Mouse (Mus musculus) neural tube, embryonic 11.5 days (tissue): ENCODE results near the gene Ly6g6e. TPM values are rescaled to one million over a fixed set of nuclear protein-coding genes. Genes with fewer than 3 reads are reported as not detected.
A peak's percentile ranks its signal among the peaks of the same experiment; 100 is the strongest.
"Not testable (repeated sequence)": the region's sequence is repeated elsewhere in the genome, so short reads cannot be mapped to it uniquely, and the experiment has no call there.

Experiments
- ATAC-seq: fragments of 200-750 bp; cut with Nextera tagmentation; 2 replicates; pipeline ENCODE4 v1.8.0; 2017; ENCODE audit warnings: moderate number of reproducible peaks, mild to moderate bottlenecking, moderate TSS enrichment, moderate library complexity; ENCODE audit not compliant: insufficient read depth, low FRiP score, low TSS enrichment
- DNase-seq: peaks from one replicate; pipeline ENCODE4 v3.0.0-alpha.2; 2015; ENCODE audit warnings: low spot score
- H3K27ac ChIP-seq: fragments of 300-500 bp; sonication (generic); 2 replicates; pipeline ENCODE4 v1.5.1; 2014; ENCODE audit warnings: low read depth, mild to moderate bottlenecking, low read length
- H3K27me3 ChIP-seq: fragments of 300-500 bp; sonication (generic); 2 replicates; pipeline ENCODE4 v1.6.1; 2014; ENCODE audit warnings: mild to moderate bottlenecking, low read length, mixed read lengths; ENCODE audit not compliant: control insufficient read depth, insufficient read depth
- H3K36me3 ChIP-seq: fragments of 300-500 bp; sonication (generic); 2 replicates; pipeline ENCODE4 v1.6.1; 2014; ENCODE audit warnings: mild to moderate bottlenecking, low read length, moderate library complexity, mixed read lengths; ENCODE audit not compliant: control insufficient read depth, insufficient read depth
- H3K4me1 ChIP-seq: fragments of 300-500 bp; sonication (generic); 2 replicates; pipeline ENCODE4 v1.6.1; 2014; ENCODE audit warnings: low read length, mixed read lengths; ENCODE audit not compliant: control insufficient read depth, insufficient read depth
- H3K4me2 ChIP-seq: fragments of 300-500 bp; sonication (generic); 2 replicates; pipeline ENCODE4 v1.6.1; 2014; ENCODE audit warnings: low read depth, mild to moderate bottlenecking, moderate library complexity
- H3K4me3 ChIP-seq: fragments of 300-500 bp; sonication (generic); 2 replicates; pipeline ENCODE4 v1.5.1; 2014; ENCODE audit warnings: low read depth, low read length
- H3K9ac ChIP-seq: fragments of 300-500 bp; sonication (generic); 2 replicates; pipeline ENCODE4 v1.6.1; 2014; ENCODE audit warnings: mild to moderate bottlenecking, low read length
- H3K9me3 ChIP-seq: fragments of 300-500 bp; sonication (generic); 2 replicates; pipeline ENCODE4 v1.6.1; 2016; ENCODE audit warnings: low read length; ENCODE audit not compliant: control insufficient read depth
- WGBS: fragments of 180-500 bp; shearing (Covaris S2); extraction: QIAGEN DNeasy Blood & Tissue Kit; methylation state at CpG from one replicate; pipeline ENCODE4 v1.1.7; 2014; 5-methylcytosine and 5-hydroxymethylcytosine counted together
- polyA plus RNA-seq: library from polyadenylated mRNA; unstranded; fragments of >200 nt; fragmentation: Nextera tagmentation; extraction: Ambion mirVana; gene quantifications from 2 replicates; pipeline ENCODE4 v1.2.1, GENCODE M21; 2014

The Ly6g6e gene
- polyA plus RNA-seq = 0.39 and 0.46 TPM in 2 replicates

GRCm38 (mm10) chr17:35076507-35077176, at the start of gene Ly6g6e:
Gene Ly6g6e, plus strand, starts transcription at chr17:35076902.
- H3K4me3 ChIP-seq = peak within 1 kb of the TSS; percentile 9

DNA sequence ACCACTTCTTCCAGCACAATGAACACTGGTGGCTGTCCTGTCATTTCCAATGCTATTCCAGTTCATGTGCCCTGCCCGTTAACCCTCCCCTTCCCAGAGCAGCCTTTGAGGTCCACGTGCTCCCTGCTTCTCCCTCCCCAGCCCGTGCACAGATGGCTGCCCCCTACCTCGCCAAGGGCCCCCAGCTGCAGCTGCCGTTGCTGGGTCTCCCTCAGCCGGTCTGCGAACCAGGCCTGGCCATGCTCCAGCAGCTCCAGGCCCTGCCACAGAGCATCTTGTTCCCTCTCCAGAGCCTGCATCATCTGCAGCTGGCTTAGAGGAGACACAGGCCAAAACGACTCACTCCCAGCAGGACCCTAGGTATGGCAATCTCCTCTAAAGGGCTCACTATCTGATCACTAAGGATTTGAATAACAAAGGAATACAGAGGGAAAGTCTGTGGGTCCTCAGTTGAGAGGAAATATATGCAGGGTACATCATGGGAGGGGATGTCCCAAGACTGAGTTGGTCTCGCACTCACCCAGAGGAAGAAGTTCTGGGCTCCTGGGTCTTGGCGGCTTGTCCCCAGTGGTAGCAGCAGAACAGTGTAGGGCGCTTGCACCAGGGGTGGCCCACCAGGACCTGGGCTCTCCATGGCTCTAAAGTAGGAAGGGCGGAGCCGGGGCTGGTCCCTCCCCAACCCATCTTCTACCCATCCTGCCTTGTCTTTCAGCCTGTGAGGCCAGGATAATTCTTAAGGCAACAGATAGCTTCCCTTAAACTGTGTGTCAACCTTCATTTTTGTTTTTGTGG, 49.2 kb upstream of the Ly6g6e start, which contains the start of gene Sapcd1:
Sapcd1 (minus strand) TSS at position 740 of the 792 bp plus-strand sequence.
- peak within 1 kb of the TSS; percentile 20; the same call in 1 of the 2 replicates for H3K4me2 ChIP-seq
- H3K27me3 ChIP-seq = no peaks in the 10 kb centered on the region
- H3K4me3 ChIP-seq = no peak within 1 kb of the TSS
- DNase-seq (peak; percentile 41), ATAC-seq (peak; percentile 56; the same call in 1 of the 2 replicates)
- WGBS = 24% methylated on average over 13 of the region's 13 CpGs
- peak within 1 kb of the TSS; percentile 50 for H3K9ac ChIP-seq
- H3K27ac ChIP-seq = peak within 1 kb of the TSS; percentile 53
- H3K36me3 ChIP-seq = no peaks in the 10 kb centered on the region
- peaks cover 2% of the 10 kb centered on the region; the same call in 1 of the 2 replicates for H3K4me1 ChIP-seq
- H3K9me3 ChIP-seq = no peaks in the 10 kb centered on the region

More at GRCm38 (mm10) chr17:35076507-35077176, at the start of gene Ly6g6e:
- ATAC-seq = no peak
- 25% methylated on average over 10 of the region's 10 CpGs for WGBS
- H3K4me1 ChIP-seq = peaks cover 9% of the 10 kb centered on the region
- no peaks in the 10 kb centered on the region for H3K27me3 ChIP-seq
- H3K4me2 ChIP-seq = peak within 1 kb of the TSS; percentile 42
- no peak for DNase-seq
- H3K27ac ChIP-seq = no peak within 1 kb of the TSS
- H3K36me3 ChIP-seq = no peaks in the 10 kb centered on the region
- H3K9ac ChIP-seq = peak within 1 kb of the TSS; percentile 57
- H3K9me3 ChIP-seq = no peaks in the 10 kb centered on the region

- DNase-seq (no peak), ATAC-seq (no peak)
- no peaks in the 10 kb centered on the region for H3K27me3 ChIP-seq
- H3K4me3 ChIP-seq = no peak overlapping the region
- H3K36me3 ChIP-seq = no peaks in the 10 kb centered on the region
- no peak overlapping the region for H3K9ac ChIP-seq
- H3K27ac ChIP-seq = no peak overlapping the region
- H3K4me1 ChIP-seq = peaks cover 2% of the 10 kb centered on the region; the same call in 1 of the 2 replicates
- WGBS = 90% methylated on average over 2 of the region's 2 CpGs
- no peaks in the 10 kb centered on the region for H3K9me3 ChIP-seq
- no peak overlapping the region for H3K4me2 ChIP-seq
These were observed 48.4 kb upstream of the Ly6g6e start for GRCm38 (mm10) chr17:35028315-35028714.

- DNase-seq (peak; percentile 52), ATAC-seq (no peak)
- Histone ChIP-seq H3K36me3 (no peaks in the 10 kb centered on the region), H3K9ac (peak overlapping the region; percentile 7), H3K4me1 (peaks cover 2% of the 10 kb centered on the region; the same call in 1 of the 2 replicates), H3K27ac (no peak overlapping the region), H3K9me3 (no peaks in the 10 kb centered on the region), H3K4me3 (peak overlapping the region; percentile 8; the same call in 1 of the 2 replicates), H3K27me3 (no peaks in the 10 kb centered on the region), H3K4me2 (peak overlapping the region; percentile 26)
- WGBS = 31% methylated on average over 19 of the region's 19 CpGs
These were observed 46.8 kb upstream of the Ly6g6e start for GRCm38 (mm10) chr17:35029691-35030532.

GRCm38 (mm10) chr17:35031272-35031671, 45.4 kb upstream of the Ly6g6e start:
- no peaks in the 10 kb centered on the region for H3K9me3 ChIP-seq
- H3K9ac ChIP-seq = no peak overlapping the region
- H3K27me3 ChIP-seq = no peaks in the 10 kb centered on the region
- H3K27ac ChIP-seq = no peak overlapping the region
- DNase-seq (no peak), ATAC-seq (no peak)
- no peak overlapping the region for H3K4me2 ChIP-seq
- H3K4me1 ChIP-seq = peaks cover 2% of the 10 kb centered on the region; the same call in 1 of the 2 replicates
- 87% methylated on average over 11 of the region's 11 CpGs for WGBS
- no peaks in the 10 kb centered on the region for H3K36me3 ChIP-seq
- no peak overlapping the region for H3K4me3 ChIP-seq

DNA sequence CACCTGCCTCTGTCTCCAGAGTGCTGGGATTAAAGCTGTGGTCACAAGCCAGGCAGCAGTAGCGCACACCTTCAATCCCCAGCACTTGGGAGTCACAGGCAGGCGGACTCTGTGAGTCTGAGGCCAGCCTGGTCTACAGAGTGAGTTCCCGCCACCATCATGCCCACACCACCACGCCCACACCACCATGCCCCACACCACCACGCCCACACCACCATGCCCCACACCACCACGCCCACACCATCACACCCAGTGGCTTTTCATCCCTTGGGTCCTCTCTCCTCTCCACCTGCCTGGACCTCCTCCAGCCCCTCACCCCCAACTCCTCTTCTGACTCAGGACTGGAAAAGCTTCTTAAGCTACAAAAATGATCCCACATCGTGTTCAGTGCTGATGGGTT, 44.8 kb upstream of the Ly6g6e start:
- H3K27me3 ChIP-seq = no peaks in the 10 kb centered on the region
- H3K9ac ChIP-seq = no peak overlapping the region
- H3K4me2 ChIP-seq = no peak overlapping the region
- no peak for DNase-seq
- no peaks in the 10 kb centered on the region for H3K36me3 ChIP-seq
- no peaks in the 10 kb centered on the region for H3K9me3 ChIP-seq
- no peak overlapping the region for H3K4me3 ChIP-seq
- H3K27ac ChIP-seq = no peak overlapping the region
- 84% methylated on average over 7 of the region's 7 CpGs for WGBS
- ATAC-seq = no peak
- H3K4me1 ChIP-seq = peaks cover 2% of the 10 kb centered on the region; the same call in 1 of the 2 replicates

GRCm38 (mm10) chr17:35032323-35032870, 44.3 kb upstream of the Ly6g6e start:
- Histone ChIP-seq H3K27ac (no peak overlapping the region), H3K4me1 (peaks cover 2% of the 10 kb centered on the region; the same call in 1 of the 2 replicates), H3K9ac (no peak overlapping the region), H3K36me3 (no peaks in the 10 kb centered on the region), H3K4me3 (no peak overlapping the region), H3K4me2 (no peak overlapping the region), H3K9me3 (no peaks in the 10 kb centered on the region), H3K27me3 (no peaks in the 10 kb centered on the region)
- no peak for ATAC-seq
- 72% methylated on average over 8 of the region's 8 CpGs for WGBS
- no peak for DNase-seq

DNA sequence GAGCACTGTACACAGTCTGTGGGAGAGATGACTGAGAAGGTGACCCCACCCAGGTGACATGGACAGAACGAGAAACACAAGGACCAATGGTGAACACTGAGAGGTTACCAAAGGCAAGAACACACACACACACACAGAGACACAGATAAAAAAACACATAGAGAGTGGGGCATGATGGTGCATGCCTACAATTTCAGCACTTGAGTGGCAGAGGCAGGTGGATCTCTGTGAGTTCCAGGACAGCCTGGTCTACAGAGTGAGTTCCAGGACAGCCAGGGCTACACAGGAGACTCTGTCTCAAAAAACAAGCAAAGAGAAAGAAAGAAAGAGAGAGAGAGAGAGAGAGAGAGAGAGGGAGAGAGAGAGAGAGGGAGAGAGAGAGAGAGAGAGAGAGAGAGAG, 43.0 kb upstream of the Ly6g6e start:
- not testable (repeated sequence) for DNase-seq, H3K36me3 ChIP-seq, H3K27me3 ChIP-seq, H3K9me3 ChIP-seq, H3K4me2 ChIP-seq, H3K4me1 ChIP-seq, H3K27ac ChIP-seq, H3K4me3 ChIP-seq, H3K9ac ChIP-seq, ATAC-seq
- 81% methylated on average over 1 of the region's 1 CpGs for WGBS
